Mouse (Mus musculus) heart, adult 2 months (tissue): ENCODE measurements around the gene Sipa1l2. TPM values are rescaled to one million over a fixed set of nuclear protein-coding genes. Genes with fewer than 3 reads are reported as not detected.

Source experiments
- DNase-seq, 2 experiments: peaks; one replicate each; pipeline ENCODE4 v3.0.0; 2021
- H3K27ac ChIP-seq: fragments of 200-600 bp; 2 replicates; pipeline ENCODE4 v1.8.1; 2022
- H3K27me3 ChIP-seq: fragments of 200-500 bp; 2 replicates; pipeline ENCODE4 v1.6.1; 2012; ENCODE audit warnings: mild to moderate bottlenecking, low read length, inconsistent platforms, mixed read lengths; ENCODE audit not compliant: control insufficient read depth, insufficient read depth
- H3K36me3 ChIP-seq: fragments of 200-500 bp; 2 replicates; pipeline ENCODE4 v1.6.1; 2012; ENCODE audit warnings: low read length, inconsistent platforms; ENCODE audit not compliant: control insufficient read depth, insufficient read depth
- H3K4me1 ChIP-seq: fragments of 200-500 bp; 2 replicates; pipeline ENCODE4 v1.6.1; 2011; ENCODE audit warnings: low read length; ENCODE audit not compliant: control insufficient read depth, insufficient read depth
- H3K4me3 ChIP-seq: fragments of 200-600 bp; 2 replicates; pipeline ENCODE4 v1.8.1; 2022
- H3K79me2 ChIP-seq: fragments of 200-500 bp; replicated peaks from 2 replicates; pipeline ENCODE4 v1.6.1; 2012; ENCODE audit warnings: mild to moderate bottlenecking, inconsistent platforms, low read length, moderate library complexity, mixed read lengths; ENCODE audit not compliant: control insufficient read depth, insufficient read depth
- H3K9ac ChIP-seq: fragments of 200-500 bp; 2 replicates; pipeline ENCODE4 v1.6.1; 2012; ENCODE audit warnings: low read depth, mild to moderate bottlenecking, control low read depth, inconsistent platforms, low read length, mixed read lengths
- CTCF ChIP-seq: fragments of 200-600 bp; IDR thresholded peaks from 2 replicates; pipeline ENCODE4 v1.8.1; 2022; ENCODE audit warnings: antibody characterized with exemption, mild to moderate bottlenecking, moderate library complexity
- EP300 ChIP-seq: fragments of 200-500 bp; IDR thresholded peaks from 2 replicates; pipeline ENCODE4 v1.6.1; 2011; ENCODE audit warnings: low read depth, low read length, control low read depth; ENCODE audit not compliant: insufficient read depth
- POLR2A ChIP-seq: fragments of 200-500 bp; IDR thresholded peaks from 2 replicates; pipeline ENCODE4 v1.6.1; 2011; ENCODE audit warnings: mild to moderate bottlenecking, low read depth, low read length, control low read depth; ENCODE audit not compliant: insufficient read depth
- WGBS: fragments of 180-500 bp; shearing (Covaris S2); methylation state at CpG from one replicate; pipeline ENCODE4 v1.1.7; 2018; 5-methylcytosine and 5-hydroxymethylcytosine counted together
- intact Hi-C: fragments of 180-260 bp; cut with DNase I; formaldehyde crosslinking; loops from one replicate; pipeline ENCODE4 v1.15.1; 2025
- polyA plus RNA-seq: library from polyadenylated mRNA; depleted of rRNA; stranded (reverse); fragments of >200 nt; gene quantifications from 2 replicates; pipeline ENCODE4 v1.2.3, GENCODE M21; 2012
- total RNA-seq, 2 experiments: library from RNA; stranded (reverse); gene quantifications; 2 replicates each; pipeline ENCODE4 v1.2.3; 2021

Gene Sipa1l2
- total and polyA plus RNA-seq, 3 experiments = 27.0 to 45.4 (median 42.9) TPM

- H3K27ac ChIP-seq = no peak overlapping the region
- intact Hi-C loops = no loop called here
- TF ChIP-seq POLR2A (no peak), EP300 (no peak), CTCF (no peak)
- no peaks in the 10 kb centered on the region for H3K36me3 ChIP-seq
- DNase-seq = no peak
- 71% methylated on average over 3 of the region's 3 CpGs for WGBS
- no peak overlapping the region for H3K4me3 ChIP-seq
- peaks cover 5% of the 10 kb centered on the region; the same call in 1 of the 2 replicates for H3K4me1 ChIP-seq
- H3K9ac ChIP-seq = no peak overlapping the region
- no peaks in the 10 kb centered on the region for H3K79me2 ChIP-seq
- H3K27me3 ChIP-seq = no peaks in the 10 kb centered on the region
Measured at GRCm38 (mm10) chr8:125381674-125382073, 187.9 kb downstream of the Sipa1l2 start.

- Histone ChIP-seq H3K27ac (no peak overlapping the region), H3K4me3 (no peak overlapping the region), H3K9ac (no peak overlapping the region), H3K4me1 (peaks cover 1% of the 10 kb centered on the region; the same call in 1 of the 2 replicates), H3K79me2 (no peaks in the 10 kb centered on the region), H3K36me3 (no peaks in the 10 kb centered on the region), H3K27me3 (no peaks in the 10 kb centered on the region)
- no peak for DNase-seq
- WGBS = 60% methylated on average over 7 of the region's 7 CpGs
- peak; percentile 22; the same call in 1 of the 2 replicates for TF ChIP-seq CTCF
- no peak for TF ChIP-seq EP300
- intact Hi-C loops = no loop called here
Measured at GRCm38 (mm10) chr8:125379939-125380338, 189.7 kb downstream of the Sipa1l2 start.

- H3K79me2 ChIP-seq = no peaks in the 10 kb centered on the region
- H3K36me3 ChIP-seq = no peaks in the 10 kb centered on the region
- H3K9ac ChIP-seq = no peak overlapping the region
- TF ChIP-seq EP300 = no peak
- TF ChIP-seq POLR2A = no peak
- TF ChIP-seq CTCF = no peak
- no peaks in the 10 kb centered on the region for H3K4me1 ChIP-seq
- no peak overlapping the region for H3K27ac ChIP-seq
- WGBS = 87% methylated on average over 10 of the region's 10 CpGs
- H3K4me3 ChIP-seq = no peak overlapping the region
- intact Hi-C loops = no loop called here
- no peaks in the 10 kb centered on the region for H3K27me3 ChIP-seq
- DNase-seq = no peak
Measured at GRCm38 (mm10) chr8:125379156-125379555, 190.5 kb downstream of the Sipa1l2 start.

DNA sequence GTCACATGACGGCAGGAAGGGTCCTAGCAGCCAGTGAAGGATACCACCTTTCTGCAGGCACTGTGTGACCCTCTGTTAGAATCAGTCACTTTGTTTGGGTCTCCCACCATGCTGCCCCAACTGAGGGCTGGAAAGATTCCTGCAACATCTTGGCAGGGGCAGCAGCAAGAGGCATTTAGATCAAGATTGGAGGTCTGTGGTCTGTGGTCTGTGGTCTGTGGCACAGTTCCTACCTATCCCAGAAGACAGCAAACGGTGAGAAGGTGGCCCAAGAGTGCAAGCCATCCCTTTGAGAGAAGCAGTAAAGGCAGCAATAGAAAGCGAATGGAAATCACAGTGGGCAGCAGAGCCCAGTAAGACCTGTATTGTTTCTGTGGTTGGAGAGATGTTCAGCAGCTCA is 191.9 kb downstream of the Sipa1l2 start:
- Histone ChIP-seq H3K4me1 (no peaks in the 10 kb centered on the region), H3K4me3 (no peak overlapping the region), H3K79me2 (no peaks in the 10 kb centered on the region), H3K36me3 (no peaks in the 10 kb centered on the region), H3K9ac (no peak overlapping the region), H3K27me3 (no peaks in the 10 kb centered on the region), H3K27ac (no peak overlapping the region)
- no peak for TF ChIP-seq POLR2A
- TF ChIP-seq CTCF = no peak
- TF ChIP-seq EP300 = no peak
- DNase-seq = no peak
- WGBS = 83% methylated on average over 3 of the region's 3 CpGs
- intact Hi-C loops = no loop called here

- Histone ChIP-seq H3K36me3 (no peaks in the 10 kb centered on the region), H3K9ac (no peak overlapping the region), H3K27me3 (no peaks in the 10 kb centered on the region), H3K4me1 (no peaks in the 10 kb centered on the region), H3K4me3 (no peak overlapping the region), H3K79me2 (no peaks in the 10 kb centered on the region), H3K27ac (no peak overlapping the region)
- no peak for DNase-seq
- 91% methylated on average over 6 of the region's 6 CpGs for WGBS
- intact Hi-C loops = no loop called here
- no peak for TF ChIP-seq POLR2A
- no peak for TF ChIP-seq EP300
- no peak for TF ChIP-seq CTCF
Measured at GRCm38 (mm10) chr8:125376448-125376845, 193.2 kb downstream of the Sipa1l2 start.

GRCm38 (mm10) chr8:125375659-125376447 is 193.8 kb downstream of the Sipa1l2 start:
- intact Hi-C loops = no loop called here
- DNase-seq = no peak
- WGBS = 72% methylated on average over 8 of the region's 8 CpGs

More at GRCm38 (mm10) chr8:125375659-125376447, 193.8 kb downstream of the Sipa1l2 start:
- Histone ChIP-seq H3K27me3 (no peaks in the 10 kb centered on the region), H3K4me3 (no peak overlapping the region), H3K36me3 (no peaks in the 10 kb centered on the region), H3K4me1 (no peaks in the 10 kb centered on the region), H3K79me2 (no peaks in the 10 kb centered on the region), H3K27ac (no peak overlapping the region), H3K9ac (no peak overlapping the region)
- TF ChIP-seq POLR2A = no peak
